Mouse (Mus musculus): Measurements from ENCODE around the gene Atp2c2.

DNA sequence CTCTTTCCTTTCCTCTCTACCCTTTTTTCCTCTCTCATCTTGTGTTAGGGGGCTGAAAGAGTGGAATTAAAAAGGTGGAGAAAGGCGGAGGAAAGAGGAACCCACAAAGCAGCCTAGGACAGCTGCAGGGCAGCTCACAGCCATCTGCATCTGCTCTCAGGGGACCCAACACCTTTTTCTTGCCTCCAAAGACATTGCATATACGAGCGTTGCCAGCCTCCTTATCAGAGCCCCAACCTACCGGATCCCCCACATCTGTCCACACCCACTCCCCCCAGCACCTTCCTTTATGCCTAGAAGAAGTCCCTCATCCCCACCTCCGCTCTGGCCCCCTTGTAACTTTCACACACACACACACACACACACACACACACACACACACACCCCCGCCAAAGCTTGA, 83.8 kb downstream of the Atp2c2 start:
- TF ChIP-seq POLR2A (IDR thresholded peaks at IDR 0.05; ENCODE audit: insufficient read depth, low read depth, low read length) (no peak), CTCF (IDR thresholded peaks at IDR 0.05) (no peak)

Measured in heart, adult 2 months (tissue).